Mouse (Mus musculus) MEL (cell line): ENCODE data around the gene Rnase9. TPM values are rescaled to one million over a fixed set of nuclear protein-coding genes. Genes with fewer than 3 reads are reported as not detected.

Source experiments
- DNase-seq: peaks from one replicate; pipeline ENCODE4 v3.0.0; 2011; ENCODE audit warnings: low read depth, low spot score
- H3K27ac ChIP-seq: 2 replicates; pipeline ENCODE4 v1.5.1; 2012; ENCODE audit warnings: low read depth, mild to moderate bottlenecking, control low read depth, low read length, moderate library complexity; ENCODE audit not compliant: control insufficient read depth
- H3K27me3 ChIP-seq, 2 experiments: fragments of 150-350 bp in 1 of 2; sonication (generic) in 1 of 2; 2 replicates each; pipeline ENCODE4 v1.6.1; 2012; ENCODE audit warnings: low read length in 2 of 2, mild to moderate bottlenecking in 2 of 2, improper control_type of control experiment in 1 of 2, moderate library complexity in 1 of 2; ENCODE audit not compliant: insufficient read depth in 2 of 2, control insufficient read depth in 1 of 2
- H3K36me3 ChIP-seq, 2 experiments: 2 replicates each; pipeline ENCODE4 v1.6.1; 2012 to 2014; ENCODE audit warnings: low read length in 2 of 2, improper control_type of control experiment in 1 of 2, inconsistent platforms in 1 of 2, mild to moderate bottlenecking in 1 of 2; ENCODE audit not compliant: insufficient read depth in 2 of 2, control insufficient read depth in 1 of 2
- H3K4me1 ChIP-seq, 2 experiments: fragments of 150-350 bp in 1 of 2; sonication (generic) in 1 of 2; 2 replicates each; pipeline ENCODE4 v1.6.1; 2012; ENCODE audit warnings: low read length in 2 of 2, improper control_type of control experiment in 1 of 2, mild to moderate bottlenecking in 1 of 2; ENCODE audit not compliant: insufficient read depth in 2 of 2, control insufficient read depth in 1 of 2
- H3K4me3 ChIP-seq, 2 experiments: fragments of 150-350 bp in 1 of 2; sonication (generic) in 1 of 2; 2 replicates each; pipeline ENCODE4 v1.5.1; 2012; ENCODE audit warnings: low read depth in 2 of 2, low read length in 2 of 2, mild to moderate bottlenecking in 2 of 2, moderate library complexity in 2 of 2, control low read depth in 1 of 2, improper control_type of control experiment in 1 of 2; ENCODE audit not compliant: control insufficient read depth in 1 of 2, insufficient read depth in 1 of 2
- H3K79me2 ChIP-seq: 2 replicates; pipeline ENCODE4 v1.6.1; 2012; ENCODE audit warnings: mild to moderate bottlenecking, low read length, moderate library complexity; ENCODE audit not compliant: control insufficient read depth, poor library complexity, insufficient read depth
- H3K9ac ChIP-seq: 2 replicates; pipeline ENCODE4 v1.6.1; 2012; ENCODE audit warnings: low read depth, mild to moderate bottlenecking, control low read depth, low read length, moderate library complexity; ENCODE audit not compliant: control insufficient read depth, poor library complexity, severe bottlenecking
- H3K9me3 ChIP-seq: fragments of 150-350 bp; sonication (generic); replicated peaks from 2 replicates; pipeline ENCODE4 v1.6.1; 2012; ENCODE audit warnings: mild to moderate bottlenecking, low read length, improper control_type of control experiment, moderate library complexity; ENCODE audit not compliant: insufficient read depth
- CHD2 ChIP-seq: IDR thresholded peaks from 2 replicates; pipeline ENCODE4 v1.6.1; 2011; ENCODE audit warnings: low read length, improper control_type of control experiment
- CTCF ChIP-seq, 3 experiments: IDR thresholded peaks in 2 of 3; conservative IDR thresholded peaks in 1 of 3; 2 replicates each; pipeline ENCODE4 v1.5.1; 2011 to 2012; ENCODE audit warnings: low read length in 3 of 3, low read depth in 2 of 3, mild to moderate bottlenecking in 2 of 3, improper control_type of control experiment in 1 of 3, inconsistent platforms in 1 of 3, mixed read lengths in 1 of 3, moderate library complexity in 1 of 3; ENCODE audit not compliant: control insufficient read depth in 1 of 3, insufficient read depth in 1 of 3, poor library complexity in 1 of 3, severe bottlenecking in 1 of 3
- ELF1 ChIP-seq: IDR thresholded peaks from 2 replicates; pipeline ENCODE4 v1.6.1; 2014; ENCODE audit warnings: low read depth, mild to moderate bottlenecking, inconsistent platforms, low read length, improper control_type of control experiment, moderate library complexity
- ETS1 ChIP-seq: IDR thresholded peaks from 2 replicates; pipeline ENCODE4 v1.6.1; 2012; ENCODE audit warnings: low read depth, mild to moderate bottlenecking, inconsistent platforms, low read length, improper control_type of control experiment, moderate library complexity
- GABPA ChIP-seq: IDR thresholded peaks from 2 replicates; pipeline ENCODE4 v1.6.1; 2012; ENCODE audit warnings: low read depth, mild to moderate bottlenecking, inconsistent platforms, low read length, improper control_type of control experiment, moderate library complexity
- KAT2A ChIP-seq: conservative IDR thresholded peaks from 2 replicates; pipeline ENCODE4 v1.6.1; 2012; ENCODE audit warnings: low read depth, low read length, improper control_type of control experiment, inconsistent platforms
- MAFK ChIP-seq: IDR thresholded peaks from 2 replicates; pipeline ENCODE4 v1.6.1; 2011; ENCODE audit warnings: low read depth, mild to moderate bottlenecking, low read length, improper control_type of control experiment, borderline replicate concordance
- MXI1 ChIP-seq: IDR thresholded peaks from 2 replicates; pipeline ENCODE4 v1.6.1; 2011; ENCODE audit warnings: mild to moderate bottlenecking, low read depth, low read length, improper control_type of control experiment
- MYB ChIP-seq: IDR thresholded peaks from 2 replicates; pipeline ENCODE4 v1.6.1; 2011; ENCODE audit warnings: mild to moderate bottlenecking, low read depth, low read length, improper control_type of control experiment
- MYC ChIP-seq: IDR thresholded peaks from 2 replicates; pipeline ENCODE4 v1.6.1; 2011; ENCODE audit warnings: low read depth, mild to moderate bottlenecking, low read length, improper control_type of control experiment, moderate library complexity
- NELFE ChIP-seq: IDR thresholded peaks from 2 replicates; pipeline ENCODE4 v1.6.1; 2011; ENCODE audit warnings: low read depth, low read length, improper control_type of control experiment
- NRF1 ChIP-seq: IDR thresholded peaks from 2 replicates; pipeline ENCODE4 v1.6.1; 2014; ENCODE audit warnings: low read depth, mild to moderate bottlenecking, inconsistent platforms, low read length, improper control_type of control experiment, moderate library complexity; ENCODE audit not compliant: poor library complexity, insufficient read depth, severe bottlenecking
- POLR2AphosphoS2 ChIP-seq: IDR thresholded peaks from 2 replicates; pipeline ENCODE4 v1.6.1; 2011; ENCODE audit warnings: low read length, improper control_type of control experiment
- SIN3A ChIP-seq: IDR thresholded peaks from 2 replicates; pipeline ENCODE4 v1.6.1; 2012; ENCODE audit warnings: low read length, improper control_type of control experiment, inconsistent platforms
- TAL1 ChIP-seq: IDR thresholded peaks from 2 replicates; pipeline ENCODE4 v1.6.1; 2012; ENCODE audit warnings: mild to moderate bottlenecking, inconsistent platforms, low read length, moderate library complexity, mixed read lengths
- TBP ChIP-seq: IDR thresholded peaks from 2 replicates; pipeline ENCODE4 v1.8.0; 2011; ENCODE audit warnings: low read depth, low read length, improper control_type of control experiment
- UBTF ChIP-seq: IDR thresholded peaks from 2 replicates; pipeline ENCODE4 v1.6.1; 2012; ENCODE audit warnings: low read depth, mild to moderate bottlenecking, inconsistent platforms, low read length, improper control_type of control experiment, moderate library complexity, borderline replicate concordance; ENCODE audit not compliant: insufficient read depth
- USF1 ChIP-seq: IDR thresholded peaks from 2 replicates; pipeline ENCODE4 v1.6.1; 2014; ENCODE audit warnings: low read depth, mild to moderate bottlenecking, inconsistent platforms, low read length, improper control_type of control experiment, moderate library complexity
- USF2 ChIP-seq, 2 experiments: IDR thresholded peaks; 2 replicates each; pipeline ENCODE4 v1.6.1; 2011 to 2012; ENCODE audit warnings: improper control_type of control experiment in 2 of 2, low read length in 2 of 2, borderline replicate concordance in 1 of 2, inconsistent platforms in 1 of 2, low read depth in 1 of 2, mild to moderate bottlenecking in 1 of 2; ENCODE audit not compliant: insufficient read depth in 1 of 2
- ZKSCAN1 ChIP-seq: IDR thresholded peaks from 2 replicates; pipeline ENCODE4 v1.6.1; 2012; ENCODE audit warnings: low read depth, mild to moderate bottlenecking, inconsistent platforms, low read length, improper control_type of control experiment, moderate library complexity
- ZNF384 ChIP-seq: IDR thresholded peaks from 2 replicates; pipeline ENCODE4 v1.6.1; 2012; ENCODE audit warnings: low read depth, mild to moderate bottlenecking, inconsistent platforms, low read length, improper control_type of control experiment
- polyA plus RNA-seq, 2 experiments: library from polyadenylated mRNA; stranded (reverse) in 1 of 2; unstranded in 1 of 2; fragments of >175 nt in 1 of 2; fragments of >200 nt in 1 of 2; gene quantifications; 2 replicates each; pipeline versions ENCODE4 v1.2.1 to v1.2.4; 2012; ENCODE audit warnings: low replicate concordance in 2 of 2, low read depth in 1 of 2; ENCODE audit not compliant: insufficient read length in 2 of 2, insufficient read depth in 1 of 2, missing spikeins in 1 of 2
- total RNA-seq: library from RNA; depleted of rRNA; stranded (reverse); fragments of 300-350 nt; gene quantifications from 2 replicates; pipeline ENCODE4 v1.2.3, GENCODE M21; 2012

The Rnase9 gene
- total and polyA plus RNA-seq, 3 experiments: not detected

DNA sequence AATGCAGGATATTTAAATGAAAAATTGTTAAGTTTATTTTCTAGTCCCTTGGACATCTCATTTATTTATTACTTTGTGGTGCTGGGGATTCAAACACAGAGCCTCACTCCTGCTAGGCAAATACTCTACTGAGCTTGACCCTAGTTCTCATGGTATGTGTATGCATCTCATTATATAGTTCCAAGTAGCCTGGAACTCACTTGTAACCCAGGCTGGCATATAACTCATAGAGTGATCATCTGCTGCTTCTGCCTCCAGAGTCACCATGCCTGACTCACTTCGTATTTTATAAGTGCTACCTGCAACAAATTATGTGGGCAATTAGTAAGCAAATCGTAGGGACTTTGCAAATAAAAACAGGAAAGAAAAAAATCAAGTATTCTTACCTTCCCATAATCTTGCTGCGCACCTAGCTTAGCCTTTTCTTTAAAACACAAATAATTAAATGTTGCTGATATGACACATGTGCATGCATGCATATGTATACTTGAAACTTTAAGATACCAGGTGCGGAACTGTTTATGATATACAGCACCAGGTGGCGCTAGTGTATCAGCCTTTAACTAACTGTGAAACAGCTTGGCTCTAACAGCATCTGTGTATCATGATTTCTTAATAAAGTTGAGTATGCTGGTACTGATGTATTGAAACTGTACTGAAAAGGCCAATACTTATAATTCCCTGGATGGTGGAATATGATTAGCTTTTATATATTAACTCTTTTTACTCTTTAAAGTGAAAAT lies 15.1 kb downstream of the Rnase9 start (continued):
- TF ChIP-seq TAL1 (no peak), MYB (no peak), MAFK (no peak), NELFE (no peak), USF1 (no peak), NRF1 (no peak), ELF1 (no peak), UBTF (no peak), SIN3A (peak; percentile 48), TBP (no peak)

DNA sequence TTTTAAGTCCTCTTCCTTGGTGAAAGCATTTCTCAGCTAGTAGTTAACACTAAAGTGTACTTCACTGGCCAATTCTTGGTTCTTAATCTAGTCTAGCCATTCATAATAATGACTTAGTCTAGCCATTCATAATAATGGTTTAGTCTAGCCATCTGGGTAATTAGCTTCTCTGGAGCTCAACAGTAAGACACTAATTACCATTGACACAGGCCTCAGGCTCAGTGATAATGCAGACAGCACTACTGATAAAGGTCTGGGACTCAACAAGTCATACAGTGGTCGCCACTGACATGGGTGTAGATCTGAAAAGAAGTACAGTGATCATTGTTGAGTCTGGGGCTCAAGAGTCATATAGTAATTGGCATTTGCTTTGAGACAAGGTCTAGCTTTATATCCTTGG lies 16.8 kb downstream of the Rnase9 start:
- Histone ChIP-seq H3K36me3 (no peaks in the 10 kb centered on the region), H3K27me3 (no peaks in the 10 kb centered on the region), H3K9me3 (no peaks in the 10 kb centered on the region), H3K9ac (no peak overlapping the region), H3K79me2 (no peaks in the 10 kb centered on the region), H3K27ac (no peak overlapping the region), H3K4me1 (peaks cover 0 to 4% of the 10 kb centered on the region in 2 experiments; a peak in 1 of 4 replicates), H3K4me3 (no peak overlapping the region)
- TF ChIP-seq MYC (no peak), POLR2AphosphoS2 (no peak), GABPA (no peak), USF2 (IDR thresholded peaks at IDR 0.05; ENCODE audit: borderline replicate concordance in 1 of 2, insufficient read depth in 1 of 2, low read depth in 1 of 2, low read length in 2 of 2) (no peak), TBP (no peak), CHD2 (no peak), ETS1 (no peak), TAL1 (no peak), UBTF (no peak), ELF1 (no peak), ZKSCAN1 (no peak), CTCF (IDR thresholded peaks at IDR 0.05 in 2 of 3, conservative IDR thresholded peaks at IDR 0.05 in 1 of 3; ENCODE audit: control insufficient read depth in 1 of 3, insufficient read depth in 1 of 3, low read depth in 2 of 3, low read length in 3 of 3, poor library complexity in 1 of 3, severe bottlenecking in 1 of 3) (no peak), MXI1 (no peak), ZNF384 (no peak), KAT2A (no peak), USF1 (no peak)
- no peak for DNase-seq
